Mouse (Mus musculus) retina, adult 2 months (tissue): ENCODE measurements around the gene Wnt1.
A peak's percentile ranks its signal among the peaks of the same experiment; 100 is the strongest.

Experiments
- DNase-seq: peaks from one replicate; pipeline ENCODE4 v3.0.0-alpha.2; 2012; ENCODE audit warnings: low read depth, low spot score

Wnt1 gene

GRCm38 (mm10) chr15:98778191-98778770 is 11.4 kb upstream of the Wnt1 start:
- no peak for DNase-seq

- DNase-seq, result no peak
Observed at GRCm38 (mm10) chr15:98778806-98779205, 10.9 kb upstream of the Wnt1 start.

GRCm38 (mm10) chr15:98780075-98780474 is 9.6 kb upstream of the Wnt1 start:
- DNase-seq, result no peak

GRCm38 (mm10) chr15:98780573-98780972 is 9.1 kb upstream of the Wnt1 start:
- DNase-seq, result no peak

GRCm38 (mm10) chr15:98781166-98781565 is 8.5 kb upstream of the Wnt1 start:
- no peak for DNase-seq

GRCm38 (mm10) chr15:98785744-98786143 is 3.9 kb upstream of the Wnt1 start:
- DNase-seq, result no peak

- no peak for DNase-seq
Observed at GRCm38 (mm10) chr15:98787930-98788329, 1.7 kb upstream of the Wnt1 start.

GRCm38 (mm10) chr15:98788972-98789660 is 541 bp upstream of the Wnt1 start:
- no peak for DNase-seq

GRCm38 (mm10) chr15:98790761-98791160 is 1.1 kb downstream of the Wnt1 start:
- DNase-seq, result no peak

- no peak for DNase-seq
Observed at GRCm38 (mm10) chr15:98791221-98791620, 1.6 kb downstream of the Wnt1 start.

- DNase-seq, result no peak
Observed at GRCm38 (mm10) chr15:98791771-98792170, 2.1 kb downstream of the Wnt1 start.

GRCm38 (mm10) chr15:98792233-98793020 is 2.8 kb downstream of the Wnt1 start:
- DNase-seq, result no peak

- no peak for DNase-seq
Observed at GRCm38 (mm10) chr15:98793141-98793698, 3.6 kb downstream of the Wnt1 start.

- DNase-seq, result no peak
Observed at GRCm38 (mm10) chr15:98796803-98797595, 7.3 kb downstream of the Wnt1 start.

GRCm38 (mm10) chr15:98797835-98798492 is 8.3 kb downstream of the Wnt1 start:
- DNase-seq, result no peak

- DNase-seq, result no peak
Observed at GRCm38 (mm10) chr15:98798903-98799302, 9.2 kb downstream of the Wnt1 start.

GRCm38 (mm10) chr15:98799396-98799795 is 9.7 kb downstream of the Wnt1 start:
- peak; percentile 67 for DNase-seq

GRCm38 (mm10) chr15:98802926-98803325 is 13.3 kb downstream of the Wnt1 start:
- no peak for DNase-seq

GRCm38 (mm10) chr15:98804054-98804453 is 14.4 kb downstream of the Wnt1 start:
- DNase-seq, result peak; percentile 29

GRCm38 (mm10) chr15:98805324-98806040 is 15.8 kb downstream of the Wnt1 start:
- DNase-seq, result no peak
